Mouse (Mus musculus) MEL (cell line): ENCODE results near the gene Zfp637. TPM values are rescaled to one million over a fixed set of nuclear protein-coding genes. Genes with fewer than 3 reads are reported as not detected.

Experiments used
- DNase-seq: peaks from one replicate; pipeline ENCODE4 v3.0.0; 2011; ENCODE audit warnings: low read depth, low spot score
- H3K27ac ChIP-seq: 2 replicates; pipeline ENCODE4 v1.5.1; 2012; ENCODE audit warnings: low read depth, mild to moderate bottlenecking, control low read depth, low read length, moderate library complexity; ENCODE audit not compliant: control insufficient read depth
- H3K27me3 ChIP-seq, 2 experiments: fragments of 150-350 bp in 1 of 2; sonication (generic) in 1 of 2; 2 replicates each; pipeline ENCODE4 v1.6.1; 2012; ENCODE audit warnings: low read length in 2 of 2, mild to moderate bottlenecking in 2 of 2, improper control_type of control experiment in 1 of 2, moderate library complexity in 1 of 2; ENCODE audit not compliant: insufficient read depth in 2 of 2, control insufficient read depth in 1 of 2
- H3K36me3 ChIP-seq, 2 experiments: 2 replicates each; pipeline ENCODE4 v1.6.1; 2012 to 2014; ENCODE audit warnings: low read length in 2 of 2, improper control_type of control experiment in 1 of 2, inconsistent platforms in 1 of 2, mild to moderate bottlenecking in 1 of 2; ENCODE audit not compliant: insufficient read depth in 2 of 2, control insufficient read depth in 1 of 2
- H3K4me1 ChIP-seq, 2 experiments: fragments of 150-350 bp in 1 of 2; sonication (generic) in 1 of 2; 2 replicates each; pipeline ENCODE4 v1.6.1; 2012; ENCODE audit warnings: low read length in 2 of 2, improper control_type of control experiment in 1 of 2, mild to moderate bottlenecking in 1 of 2; ENCODE audit not compliant: insufficient read depth in 2 of 2, control insufficient read depth in 1 of 2
- H3K4me3 ChIP-seq, 2 experiments: fragments of 150-350 bp in 1 of 2; sonication (generic) in 1 of 2; 2 replicates each; pipeline ENCODE4 v1.5.1; 2012; ENCODE audit warnings: low read depth in 2 of 2, low read length in 2 of 2, mild to moderate bottlenecking in 2 of 2, moderate library complexity in 2 of 2, control low read depth in 1 of 2, improper control_type of control experiment in 1 of 2; ENCODE audit not compliant: control insufficient read depth in 1 of 2, insufficient read depth in 1 of 2
- H3K79me2 ChIP-seq: 2 replicates; pipeline ENCODE4 v1.6.1; 2012; ENCODE audit warnings: mild to moderate bottlenecking, low read length, moderate library complexity; ENCODE audit not compliant: control insufficient read depth, poor library complexity, insufficient read depth
- H3K9ac ChIP-seq: 2 replicates; pipeline ENCODE4 v1.6.1; 2012; ENCODE audit warnings: low read depth, mild to moderate bottlenecking, control low read depth, low read length, moderate library complexity; ENCODE audit not compliant: control insufficient read depth, poor library complexity, severe bottlenecking
- H3K9me3 ChIP-seq: fragments of 150-350 bp; sonication (generic); replicated peaks from 2 replicates; pipeline ENCODE4 v1.6.1; 2012; ENCODE audit warnings: mild to moderate bottlenecking, low read length, improper control_type of control experiment, moderate library complexity; ENCODE audit not compliant: insufficient read depth
- BHLHE40 ChIP-seq: IDR thresholded peaks from 2 replicates; pipeline ENCODE4 v1.6.1; 2012; ENCODE audit warnings: low read depth, mild to moderate bottlenecking, inconsistent platforms, low read length, improper control_type of control experiment, borderline replicate concordance
- CHD1 ChIP-seq: IDR thresholded peaks from 2 replicates; pipeline ENCODE4 v1.6.1; 2012; ENCODE audit warnings: low read depth, mild to moderate bottlenecking, inconsistent platforms, low read length, improper control_type of control experiment
- CHD2 ChIP-seq: IDR thresholded peaks from 2 replicates; pipeline ENCODE4 v1.6.1; 2011; ENCODE audit warnings: low read length, improper control_type of control experiment
- CTCF ChIP-seq, 3 experiments: IDR thresholded peaks in 2 of 3; conservative IDR thresholded peaks in 1 of 3; 2 replicates each; pipeline ENCODE4 v1.5.1; 2011 to 2012; ENCODE audit warnings: low read length in 3 of 3, low read depth in 2 of 3, mild to moderate bottlenecking in 2 of 3, improper control_type of control experiment in 1 of 3, inconsistent platforms in 1 of 3, mixed read lengths in 1 of 3, moderate library complexity in 1 of 3; ENCODE audit not compliant: control insufficient read depth in 1 of 3, insufficient read depth in 1 of 3, poor library complexity in 1 of 3, severe bottlenecking in 1 of 3
- E2F4 ChIP-seq: IDR thresholded peaks from 2 replicates; pipeline ENCODE4 v1.6.1; 2011; ENCODE audit warnings: low read depth, low read length, improper control_type of control experiment, borderline replicate concordance
- ELF1 ChIP-seq: IDR thresholded peaks from 2 replicates; pipeline ENCODE4 v1.6.1; 2014; ENCODE audit warnings: low read depth, mild to moderate bottlenecking, inconsistent platforms, low read length, improper control_type of control experiment, moderate library complexity
- ETS1 ChIP-seq: IDR thresholded peaks from 2 replicates; pipeline ENCODE4 v1.6.1; 2012; ENCODE audit warnings: low read depth, mild to moderate bottlenecking, inconsistent platforms, low read length, improper control_type of control experiment, moderate library complexity
- GABPA ChIP-seq: IDR thresholded peaks from 2 replicates; pipeline ENCODE4 v1.6.1; 2012; ENCODE audit warnings: low read depth, mild to moderate bottlenecking, inconsistent platforms, low read length, improper control_type of control experiment, moderate library complexity
- GATA1 ChIP-seq: IDR thresholded peaks from 2 replicates; pipeline ENCODE4 v1.6.1; 2011; ENCODE audit warnings: low read depth, low read length, improper control_type of control experiment
- MAFK ChIP-seq: IDR thresholded peaks from 2 replicates; pipeline ENCODE4 v1.6.1; 2011; ENCODE audit warnings: low read depth, mild to moderate bottlenecking, low read length, improper control_type of control experiment, borderline replicate concordance
- MAX ChIP-seq: IDR thresholded peaks from 2 replicates; pipeline ENCODE4 v1.6.1; 2011; ENCODE audit warnings: low read length, improper control_type of control experiment
- MAZ ChIP-seq: IDR thresholded peaks from 2 replicates; pipeline ENCODE4 v1.6.1; 2012; ENCODE audit warnings: low read depth, mild to moderate bottlenecking, inconsistent platforms, low read length, improper control_type of control experiment
- MXI1 ChIP-seq: IDR thresholded peaks from 2 replicates; pipeline ENCODE4 v1.6.1; 2011; ENCODE audit warnings: mild to moderate bottlenecking, low read depth, low read length, improper control_type of control experiment
- MYB ChIP-seq: IDR thresholded peaks from 2 replicates; pipeline ENCODE4 v1.6.1; 2011; ENCODE audit warnings: mild to moderate bottlenecking, low read depth, low read length, improper control_type of control experiment
- MYC ChIP-seq: IDR thresholded peaks from 2 replicates; pipeline ENCODE4 v1.6.1; 2011; ENCODE audit warnings: low read depth, mild to moderate bottlenecking, low read length, improper control_type of control experiment, moderate library complexity
- NRF1 ChIP-seq: IDR thresholded peaks from 2 replicates; pipeline ENCODE4 v1.6.1; 2014; ENCODE audit warnings: low read depth, mild to moderate bottlenecking, inconsistent platforms, low read length, improper control_type of control experiment, moderate library complexity; ENCODE audit not compliant: poor library complexity, insufficient read depth, severe bottlenecking
- POLR2A ChIP-seq, 2 experiments: IDR thresholded peaks; 2 replicates each; pipeline ENCODE4 v1.6.1; 2011 to 2012; ENCODE audit warnings: low read length in 2 of 2, mild to moderate bottlenecking in 2 of 2, control low read depth in 1 of 2, improper control_type of control experiment in 1 of 2, low read depth in 1 of 2, moderate library complexity in 1 of 2; ENCODE audit not compliant: control insufficient read depth in 1 of 2, insufficient read depth in 1 of 2, poor library complexity in 1 of 2
- POLR2AphosphoS2 ChIP-seq: IDR thresholded peaks from 2 replicates; pipeline ENCODE4 v1.6.1; 2011; ENCODE audit warnings: low read length, improper control_type of control experiment
- POLR2AphosphoS5 ChIP-seq: IDR thresholded peaks from 2 replicates; pipeline ENCODE4 v1.6.1; 2012; ENCODE audit warnings: low read depth, borderline replicate concordance, mild to moderate bottlenecking, inconsistent platforms, low read length, moderate library complexity, mixed read lengths
- RAD21 ChIP-seq: IDR thresholded peaks from 2 replicates; pipeline ENCODE4 v1.6.1; 2011; ENCODE audit warnings: mild to moderate bottlenecking, low read depth, low read length, improper control_type of control experiment
- RCOR1 ChIP-seq: IDR thresholded peaks from 2 replicates; pipeline ENCODE4 v1.6.1; 2012; ENCODE audit warnings: low read depth, mild to moderate bottlenecking, inconsistent platforms, low read length, improper control_type of control experiment
- SMC3 ChIP-seq: IDR thresholded peaks from 2 replicates; pipeline ENCODE4 v1.6.1; 2011; ENCODE audit warnings: low read depth, low read length, improper control_type of control experiment
- TAL1 ChIP-seq: IDR thresholded peaks from 2 replicates; pipeline ENCODE4 v1.6.1; 2012; ENCODE audit warnings: mild to moderate bottlenecking, inconsistent platforms, low read length, moderate library complexity, mixed read lengths
- TCF12 ChIP-seq: IDR thresholded peaks from 2 replicates; pipeline ENCODE4 v1.6.1; 2014; ENCODE audit warnings: low read depth, mild to moderate bottlenecking, inconsistent platforms, low read length, improper control_type of control experiment, moderate library complexity
- UBTF ChIP-seq: IDR thresholded peaks from 2 replicates; pipeline ENCODE4 v1.6.1; 2012; ENCODE audit warnings: low read depth, mild to moderate bottlenecking, inconsistent platforms, low read length, improper control_type of control experiment, moderate library complexity, borderline replicate concordance; ENCODE audit not compliant: insufficient read depth
- ZC3H11A ChIP-seq: IDR thresholded peaks from 2 replicates; pipeline ENCODE4 v1.6.1; 2012; ENCODE audit warnings: low read depth, mild to moderate bottlenecking, inconsistent platforms, low read length, improper control_type of control experiment
- ZKSCAN1 ChIP-seq: IDR thresholded peaks from 2 replicates; pipeline ENCODE4 v1.6.1; 2012; ENCODE audit warnings: low read depth, mild to moderate bottlenecking, inconsistent platforms, low read length, improper control_type of control experiment, moderate library complexity
- ZMIZ1 ChIP-seq: IDR thresholded peaks from 2 replicates; pipeline ENCODE4 v1.6.1; 2012; ENCODE audit warnings: low read depth, mild to moderate bottlenecking, inconsistent platforms, low read length, improper control_type of control experiment, moderate library complexity
- polyA plus RNA-seq, 2 experiments: library from polyadenylated mRNA; stranded (reverse) in 1 of 2; unstranded in 1 of 2; fragments of >175 nt in 1 of 2; fragments of >200 nt in 1 of 2; gene quantifications; 2 replicates each; pipeline versions ENCODE4 v1.2.1 to v1.2.4; 2012; ENCODE audit warnings: low replicate concordance in 2 of 2, low read depth in 1 of 2; ENCODE audit not compliant: insufficient read length in 2 of 2, insufficient read depth in 1 of 2, missing spikeins in 1 of 2
- total RNA-seq: library from RNA; depleted of rRNA; stranded (reverse); fragments of 300-350 nt; gene quantifications from 2 replicates; pipeline ENCODE4 v1.2.3, GENCODE M21; 2012

Gene Zfp637
- total and polyA plus RNA-seq, 3 experiments, result 52.4 to 53.8 TPM; not detected in 1

DNA sequence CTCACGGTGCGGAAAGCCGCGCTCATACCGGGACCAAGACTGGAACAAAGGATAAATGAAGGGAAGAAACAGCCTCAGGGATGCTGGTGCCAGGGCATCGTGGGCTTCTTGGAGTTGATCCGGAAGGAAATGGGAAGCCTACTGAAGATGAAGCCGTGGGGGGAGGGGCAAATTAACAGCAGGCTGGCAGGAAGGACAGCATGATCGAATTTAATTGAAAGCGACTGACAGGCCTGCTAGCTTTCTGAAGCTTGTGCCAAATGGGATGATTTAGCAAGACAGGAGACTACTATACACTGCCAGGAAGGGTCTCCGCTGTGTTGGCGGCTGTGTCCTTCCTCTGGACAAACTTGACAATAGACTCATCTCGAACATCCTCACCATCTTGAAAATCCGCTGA, 20.7 kb upstream of the Zfp637 start:
- H3K79me2 ChIP-seq, result no peaks in the 10 kb centered on the region
- H3K9ac ChIP-seq, result no peak overlapping the region
- TF ChIP-seq ZMIZ1 (no peak), POLR2A (IDR thresholded peaks at IDR 0.05; ENCODE audit: control insufficient read depth in 1 of 2, insufficient read depth in 1 of 2, low read depth in 1 of 2, low read length in 2 of 2, poor library complexity in 1 of 2) (no peak), UBTF (no peak), CHD1 (no peak), ETS1 (no peak)
- no peaks in the 10 kb centered on the region for H3K4me1 ChIP-seq
- no peak overlapping the region for H3K4me3 ChIP-seq
- no peak overlapping the region for H3K27ac ChIP-seq
- no peaks in the 10 kb centered on the region for H3K36me3 ChIP-seq
- H3K9me3 ChIP-seq, result no peaks in the 10 kb centered on the region
- H3K27me3 ChIP-seq, result no peaks in the 10 kb centered on the region; a peak in 2 of 4 replicates
- DNase-seq, result no peak

DNA sequence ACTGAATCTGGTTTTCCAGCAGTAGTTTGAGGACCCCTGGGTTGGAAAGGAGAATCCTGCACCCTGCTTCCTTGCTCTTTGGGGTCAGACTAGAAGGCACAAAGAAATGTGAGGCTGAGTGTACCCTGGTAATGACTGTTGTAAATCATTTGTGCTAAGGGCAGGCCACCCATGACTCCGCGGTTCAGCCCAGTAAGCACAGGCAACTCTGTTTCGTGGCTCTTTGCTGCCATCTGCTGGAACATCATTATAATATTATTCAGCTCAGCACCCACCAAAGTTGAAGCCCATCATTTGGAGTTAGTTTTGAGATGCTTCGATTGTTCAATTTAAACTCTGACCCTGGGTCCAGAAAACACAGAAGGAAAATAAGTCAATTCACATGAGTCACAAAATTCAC, 15.6 kb upstream of the Zfp637 start:
- DNase-seq, result peak; percentile 72
- Histone ChIP-seq H3K79me2 (no peaks in the 10 kb centered on the region), H3K36me3 (no peaks in the 10 kb centered on the region), H3K4me1 (no peaks in the 10 kb centered on the region), H3K9me3 (no peaks in the 10 kb centered on the region), H3K27ac (no peak overlapping the region), H3K27me3 (no peaks in the 10 kb centered on the region; a peak in 2 of 4 replicates), H3K9ac (no peak overlapping the region)
- TF ChIP-seq MAFK (no peak), ELF1 (no peak), CHD2 (no peak), BHLHE40 (no peak), NRF1 (no peak), MXI1 (no peak), CTCF (IDR thresholded peaks at IDR 0.05 in 2 of 3, conservative IDR thresholded peaks at IDR 0.05 in 1 of 3; ENCODE audit: control insufficient read depth in 1 of 3, insufficient read depth in 1 of 3, low read depth in 2 of 3, low read length in 3 of 3, poor library complexity in 1 of 3, severe bottlenecking in 1 of 3) (peak; percentile 38 to 83 (median 72)), GABPA (no peak), MAX (no peak), TCF12 (no peak), RAD21 (peak; percentile 91), ETS1 (no peak), TAL1 (no peak), MAZ (no peak), POLR2AphosphoS5 (no peak), MYC (no peak), SMC3 (peak; percentile 75), ZC3H11A (peak; percentile 71), RCOR1 (no peak), POLR2AphosphoS2 (no peak), E2F4 (no peak), GATA1 (no peak), CHD1 (no peak), ZKSCAN1 (no peak), MYB (no peak), UBTF (no peak)
- TF ChIP-seq, all 39 proteins: peak for 4
- H3K4me3 ChIP-seq, result no peak overlapping the region
